In the genomic region with DNA sequence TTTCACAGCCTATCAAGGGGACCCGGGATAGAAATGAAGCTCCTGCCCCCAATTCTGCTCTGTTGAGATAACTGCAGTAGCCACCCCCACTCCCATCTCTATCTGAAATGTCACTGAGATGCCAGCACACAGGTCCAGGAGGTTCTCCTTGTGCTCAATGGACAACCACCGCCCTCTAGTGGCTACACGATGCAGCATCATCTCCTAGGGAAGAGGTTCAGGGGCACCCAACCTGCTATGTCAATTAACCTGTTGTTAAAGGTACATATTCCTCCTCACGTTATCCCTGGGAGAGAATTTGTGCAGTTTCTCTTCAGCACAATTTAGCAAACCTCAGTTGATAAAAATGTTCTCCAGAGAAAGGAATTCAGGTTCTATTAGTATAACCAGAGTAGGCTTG, we compare ENCODE assay signal across 15 mouse cellular contexts. TPM values are rescaled to one million over a fixed set of nuclear protein-coding genes. Genes with fewer than 3 reads are reported as not detected.
A peak's percentile ranks its signal among the peaks of the same experiment; 100 is the strongest.
DNase-seq lines count a peak whose midpoint lies in the region; TF ChIP-seq lines count a peak whose summit lies in the region.
"Not testable (repeated sequence)": the region's sequence is repeated elsewhere in the genome, so short reads cannot be mapped to it uniquely, and the experiment has no call there.
"Had no signal": no experiment of that assay in that cellular context is flagged by ENCODE, and none has a peak within 500 bp of the region (broad histone marks: within the 10 kb centered on the region; RNA-seq: fewer than 3 reads in every experiment).

No protein-coding gene starts in this region.

- H3K36me3 ChIP-seq in CH12.LX (replicated peaks in 1 of 2; ENCODE audit: control insufficient read depth in 1 of 2, insufficient read depth in 1 of 2, low read length in 1 of 2): not testable (repeated sequence)

- H3K79me2 ChIP-seq in CH12.LX (replicated peaks; ENCODE audit: control insufficient read depth, extremely low read depth, insufficient read depth, poor library complexity, severe bottlenecking): not testable (repeated sequence)

- H3K27ac ChIP-seq in CH12.LX (ENCODE audit: insufficient read depth, low read depth): not testable (repeated sequence)

- not testable (repeated sequence) for H3K9ac ChIP-seq in CH12.LX (ENCODE audit: insufficient read depth, low read depth)

- TF ChIP-seq EP300 in CH12.LX (IDR thresholded peaks at IDR 0.05; ENCODE audit: low read length): not testable (repeated sequence)

- H3K4me3 ChIP-seq in CH12.LX (replicated peaks in 1 of 3; ENCODE audit: low read depth in 2 of 3, low read length in 2 of 3, poor library complexity in 1 of 3): not testable (repeated sequence)

- not testable (repeated sequence) for H3K4me2 ChIP-seq in CH12.LX (ENCODE audit: insufficient read depth, low read depth, poor library complexity, severe bottlenecking)

- not testable (repeated sequence) for H3K9me3 ChIP-seq in CH12.LX (replicated peaks; ENCODE audit: low read length)

- intact Hi-C loops in heart, postnatal 14 days (cut with DNase I): loop anchor here (5.0 to 10.0 kb wide), 2 partner anchors 147 to 285 kb away; no protein-coding TSS in a partner anchor
- intact Hi-C loops in left cerebral cortex, postnatal 4 days (cut with DNase I): not testable (repeated sequence)

- peaks cover 12% of the 10 kb centered on the region for H3K27me3 ChIP-seq in CH12.LX (replicated peaks)

- TF ChIP-seq RAD21 in CH12.LX (IDR thresholded peaks at IDR 0.05; ENCODE audit: low read depth, low read length): peak; percentile 28

- peak; percentile 49 to 50; a peak in 3 of 4 replicates for TF ChIP-seq CTCF in CH12.LX (conservative IDR thresholded peaks at IDR 0.05 in 1 of 2, IDR thresholded peaks at IDR 0.05 in 1 of 2; ENCODE audit: low read depth in 2 of 2, low read length in 2 of 2)
- TF ChIP-seq CTCF in brain, embryonic 14.5 days (IDR thresholded peaks at IDR 0.05; ENCODE audit: borderline replicate concordance, extremely low read depth, insufficient read depth, insufficient read length): not testable (repeated sequence)

- dilution Hi-C loops in CH12.LX (cut with MboI; ENCODE audit: extremely low pct_ligation_motif_present, extremely low pct_unique_long_range_greater_than_20kb, low sequenced_read_pairs): not testable (repeated sequence)

- peak; percentile 2 for DNase-seq in CH12.LX (ENCODE audit: extremely low read depth)
- peak; percentile 2 for DNase-seq in brain, embryonic 14.5 days (ENCODE audit: low read depth)
- peak; percentile 56 to 64 for DNase-seq in cerebellum, postnatal 36 days
- DNase-seq in heart, postnatal 14 days: peak; percentile 7 to 16
- DNase-seq in layer of hippocampus, adult 11-12 months (ENCODE audit: low spot score): peak; percentile 64
- DNase-seq in left cerebral cortex, postnatal 4 days: peak; percentile 46
- peak; percentile 1 for DNase-seq in naive thymus-derived CD4-positive, alpha-beta T cell, adult 2 months (ENCODE audit: low read depth)
- DNase-seq in testis, postnatal 10 days (ENCODE audit: low spot score): peak; percentile 50

- in situ Hi-C loops in CH12.LX (cut with MboI; ENCODE audit: low pct_ligation_motif_present, low pct_unique_long_range_greater_than_20kb, low sequenced_read_pairs): loop anchor here (10.0 kb wide), 1 partner anchor 145 kb away; no protein-coding TSS in a partner anchor

- not testable (repeated sequence) for H3K4me1 ChIP-seq in CH12.LX (ENCODE audit: control insufficient read depth in 1 of 2, insufficient read depth in 2 of 2)

- not testable (repeated sequence) for TF ChIP-seq POLR2A in CH12.LX (IDR thresholded peaks at IDR 0.05; ENCODE audit: low read depth, low read length); brain, embryonic 14.5 days (IDR thresholded peaks at IDR 0.05; ENCODE audit: borderline replicate concordance, extremely low read depth, insufficient read depth, insufficient read length, poor library complexity, severe bottlenecking)

TF ChIP-seq in CH12.LX, 34 proteins besides CTCF, POLR2A, EP300 and RAD21:
- peak; percentile 45 for TF ChIP-seq SMC3 (IDR thresholded peaks at IDR 0.05; ENCODE audit: low read depth, low read length)

RNA-seq across cellular contexts. Expression of a gene that starts 2.2 kb away (rescaled TPM):
- total RNA-seq in CH12.LX (2012; rRNA removed) (not detected in 2 replicates), CH12.LX (2014; rRNA removed) (not detected in 2 replicates)
- polyA plus RNA-seq in CH12.LX (2012; ENCODE audit: insufficient read length, low read depth): not detected in 2 replicates
- 0.07 TPM in 1 of 2 replicates, not detected in the other for polyA plus RNA-seq in brain, embryonic 14.5 days (2012; rRNA removed)
- total RNA-seq in heart, postnatal 14 days (2021): not detected
- not detected for total RNA-seq in left cerebral cortex, postnatal 4 days (2021)
- total RNA-seq: gastrocnemius, postnatal 4 days had no signal
- polyA plus RNA-seq: CD4-positive, CD25-positive, alpha-beta regulatory T cell, adult 4 months; forebrain, embryonic 13.5 days; hindbrain, embryonic 13.5 days; large intestine, adult 2 months; liver, embryonic 16.5 days; midbrain, embryonic 15.5 days had no signal

RNA-seq across cellular contexts. Expression of a gene that starts 11.6 kb away (rescaled TPM):
- total RNA-seq in CH12.LX (2012; rRNA removed): not detected in 2 replicates
- total RNA-seq in CH12.LX (2014; rRNA removed): not detected in 2 replicates
- not detected in 2 replicates for polyA plus RNA-seq in CH12.LX (2012; ENCODE audit: insufficient read length, low read depth)
- not detected in 2 replicates for polyA plus RNA-seq in brain, embryonic 14.5 days (2012; rRNA removed)
- total RNA-seq in heart, postnatal 14 days (2021): not detected
- total RNA-seq in left cerebral cortex, postnatal 4 days (2021): not detected
- total RNA-seq: gastrocnemius, postnatal 4 days had no signal
- polyA plus RNA-seq: CD4-positive, CD25-positive, alpha-beta regulatory T cell, adult 4 months; forebrain, embryonic 13.5 days; hindbrain, embryonic 13.5 days; large intestine, adult 2 months; liver, embryonic 16.5 days; midbrain, embryonic 15.5 days had no signal

RNA-seq across cellular contexts. Expression of a gene that starts 22.6 kb away (rescaled TPM):
- total RNA-seq in CH12.LX (2012; rRNA removed): not detected in 2 replicates
- not detected in 2 replicates for total RNA-seq in CH12.LX (2014; rRNA removed)
- polyA plus RNA-seq in CH12.LX (2012; ENCODE audit: insufficient read length, low read depth): not detected in 2 replicates
- not detected in 2 replicates for polyA plus RNA-seq in brain, embryonic 14.5 days (2012; rRNA removed)
- not detected for total RNA-seq in heart, postnatal 14 days (2021)
- not detected for total RNA-seq in left cerebral cortex, postnatal 4 days (2021)
- total RNA-seq: gastrocnemius, postnatal 4 days had no signal
- polyA plus RNA-seq: CD4-positive, CD25-positive, alpha-beta regulatory T cell, adult 4 months; forebrain, embryonic 13.5 days; hindbrain, embryonic 13.5 days; large intestine, adult 2 months; liver, embryonic 16.5 days; midbrain, embryonic 15.5 days had no signal

RNA-seq across cellular contexts. Expression of a gene that starts 34.4 kb away (rescaled TPM):
- total RNA-seq in CH12.LX (2012; rRNA removed): not detected in 2 replicates
- total RNA-seq in CH12.LX (2014; rRNA removed): not detected in 2 replicates
- not detected in 2 replicates for polyA plus RNA-seq in CH12.LX (2012; ENCODE audit: insufficient read length, low read depth)
- not detected in 2 replicates for polyA plus RNA-seq in brain, embryonic 14.5 days (2012; rRNA removed)
- total RNA-seq in heart, postnatal 14 days (2021): not detected
- total RNA-seq in left cerebral cortex, postnatal 4 days (2021): not detected
- total RNA-seq: gastrocnemius, postnatal 4 days had no signal
- polyA plus RNA-seq: CD4-positive, CD25-positive, alpha-beta regulatory T cell, adult 4 months; forebrain, embryonic 13.5 days; hindbrain, embryonic 13.5 days; large intestine, adult 2 months; liver, embryonic 16.5 days; midbrain, embryonic 15.5 days had no signal

RNA-seq across cellular contexts. Expression of a gene that starts 46.0 kb away (rescaled TPM):
- total RNA-seq in CH12.LX (2012; rRNA removed) (not detected in 2 replicates), CH12.LX (2014; rRNA removed) (not detected in 2 replicates)
- polyA plus RNA-seq in CH12.LX (2012; ENCODE audit: insufficient read length, low read depth): not detected in 2 replicates
- not detected in 2 replicates for polyA plus RNA-seq in brain, embryonic 14.5 days (2012; rRNA removed)
- total RNA-seq in heart, postnatal 14 days (2021): not detected
- not detected for total RNA-seq in left cerebral cortex, postnatal 4 days (2021)
- total RNA-seq: gastrocnemius, postnatal 4 days had no signal
- polyA plus RNA-seq: CD4-positive, CD25-positive, alpha-beta regulatory T cell, adult 4 months; forebrain, embryonic 13.5 days; hindbrain, embryonic 13.5 days; large intestine, adult 2 months; liver, embryonic 16.5 days; midbrain, embryonic 15.5 days had no signal

Comparison
In these comparisons a context has a peak if more than half of its experiments do, and no peak if none do; other contexts are left out.
1. DNase-seq: peak in every context shown above with its lines; median percentile 64 in layer of hippocampus, adult 11-12 months; 60 in cerebellum, postnatal 36 days; 50 in testis, postnatal 10 days; 46 in left cerebral cortex, postnatal 4 days; 12 in heart, postnatal 14 days; 2 in CH12.LX; 2 in brain, embryonic 14.5 days; 1 in naive thymus-derived CD4-positive, alpha-beta T cell, adult 2 months.